Mouse (Mus musculus): ENCODE data around the gene Tenm1.

DNA sequence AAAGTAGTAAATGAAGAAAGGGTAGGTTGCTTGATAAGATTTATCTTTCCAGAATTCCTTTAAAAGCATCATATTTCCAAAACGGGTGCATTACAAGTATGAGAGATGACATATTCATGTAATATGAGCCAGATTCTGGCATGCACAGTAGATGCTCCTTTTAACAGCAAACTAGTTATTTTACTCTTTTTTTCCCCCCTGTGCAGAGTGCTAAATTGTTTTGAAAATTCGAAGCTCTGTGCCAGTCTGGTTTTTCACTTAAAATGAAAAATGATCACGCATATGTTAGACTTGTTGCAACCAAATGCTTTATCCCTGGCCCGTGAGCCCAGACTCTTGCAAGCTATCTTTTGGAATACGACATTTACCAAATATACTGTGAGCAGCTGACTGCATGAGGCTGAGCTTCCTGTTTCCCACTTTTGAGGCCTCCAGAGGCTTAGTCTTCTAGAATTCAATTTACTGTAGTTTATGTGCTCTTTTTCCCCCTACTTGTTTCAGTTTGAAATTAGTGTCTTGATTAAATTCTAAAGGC lies 226.6 kb downstream of the Tenm1 start:
- TF ChIP-seq CTCF (IDR thresholded peaks at IDR 0.05; ENCODE audit: low read depth, low read length) (no peak), POLR2A (IDR thresholded peaks at IDR 0.05; ENCODE audit: extremely low read depth, insufficient read depth, low read length) (no peak)
